Mouse (Mus musculus) adrenal gland, postnatal 36 days (tissue): ENCODE measurements around the gene Gm15023. TPM values are rescaled to one million over a fixed set of nuclear protein-coding genes. Genes with fewer than 3 reads are reported as not detected.
"Not testable (repeated sequence)": the region's sequence is repeated elsewhere in the genome, so short reads cannot be mapped to it uniquely, and the experiment has no call there.

Source experiments
- DNase-seq, 2 experiments: peaks; one replicate each; pipeline ENCODE4 v3.0.0; 2021; ENCODE audit warnings: mixed read lengths in 1 of 2
- long read RNA-seq, 2 experiments: library from polyadenylated mRNA; stranded (forward); transcript quantifications; one replicate each; pipeline ENCODE4 v2.0.0; 2021; ENCODE audit warnings: borderline sequencing depth in 2 of 2
- total RNA-seq, 2 experiments: library from RNA; stranded (reverse); gene quantifications; 2 replicates each; pipeline ENCODE4 v1.2.3; 2021

Gene Gm15023
- total RNA-seq, result not detected
- long read RNA-seq, experiment 1, result 0 reads
- long read RNA-seq, experiment 2, result 0 reads

DNA sequence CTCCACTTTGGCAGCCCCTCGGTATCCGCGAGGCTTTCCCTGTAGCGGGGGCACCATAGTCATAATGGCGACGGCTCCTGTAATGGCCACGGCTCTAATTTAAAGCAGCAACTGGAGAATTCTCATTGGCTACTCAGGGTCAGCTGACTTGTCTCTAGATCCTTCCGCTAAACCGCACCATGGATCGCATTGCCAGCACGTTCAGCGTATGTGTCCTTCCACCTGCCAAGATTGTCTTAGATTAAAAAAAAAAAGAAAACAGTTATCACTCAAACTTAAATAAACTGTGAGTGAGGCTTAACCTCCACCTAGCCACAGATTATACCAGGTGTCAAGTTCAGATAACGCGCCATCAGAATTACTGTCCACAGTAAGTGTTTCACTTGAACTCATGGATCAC is at the start of gene Gm15023:
TSS of gene Gm15023 (minus strand) at position 101 of the 400 bp plus-strand sequence.
- not testable (repeated sequence) for DNase-seq

DNA sequence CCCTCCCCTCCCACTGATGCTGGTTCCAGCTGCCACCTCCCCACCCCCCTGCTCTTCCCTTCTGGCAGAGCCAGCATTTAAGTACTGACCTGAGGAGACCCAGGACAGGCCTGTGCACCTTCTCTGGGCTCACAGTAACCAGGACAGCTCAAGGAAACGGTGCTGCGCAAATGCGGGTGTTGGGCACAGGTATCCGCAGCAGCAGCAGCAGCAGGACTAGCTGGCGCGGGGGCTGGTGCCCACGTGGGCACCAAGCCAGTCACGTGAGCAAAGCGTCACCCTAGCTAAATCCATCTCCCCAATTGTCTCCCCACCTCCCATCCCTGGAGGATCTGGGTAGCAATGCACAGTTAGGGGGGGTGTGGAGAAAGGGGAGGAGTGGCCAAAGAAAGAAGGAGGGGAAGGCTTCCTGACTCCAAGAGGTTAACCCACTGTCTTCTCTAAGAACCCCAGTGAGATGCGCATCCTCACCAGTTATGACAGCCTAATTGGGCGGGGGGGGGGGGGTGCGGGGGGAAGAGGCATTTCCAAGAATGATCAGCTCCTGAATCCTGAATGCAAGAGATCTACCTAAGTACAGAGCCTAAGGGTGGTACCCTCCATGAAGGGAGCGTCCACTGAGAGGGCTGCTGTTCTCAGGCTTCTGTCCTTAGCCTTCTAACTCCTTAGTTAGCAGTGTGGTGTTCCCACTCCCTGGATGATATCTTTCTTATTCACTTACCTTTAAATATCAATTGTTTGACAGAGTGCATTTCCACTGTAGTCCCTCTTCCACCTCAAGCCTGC is 33.2 kb upstream of the Gm15023 start, which contains the start of gene Tceal6:
TSS of gene Tceal6 (minus strand) at position 252 of the 786 bp plus-strand sequence.
- DNase-seq, result no peak

DNA sequence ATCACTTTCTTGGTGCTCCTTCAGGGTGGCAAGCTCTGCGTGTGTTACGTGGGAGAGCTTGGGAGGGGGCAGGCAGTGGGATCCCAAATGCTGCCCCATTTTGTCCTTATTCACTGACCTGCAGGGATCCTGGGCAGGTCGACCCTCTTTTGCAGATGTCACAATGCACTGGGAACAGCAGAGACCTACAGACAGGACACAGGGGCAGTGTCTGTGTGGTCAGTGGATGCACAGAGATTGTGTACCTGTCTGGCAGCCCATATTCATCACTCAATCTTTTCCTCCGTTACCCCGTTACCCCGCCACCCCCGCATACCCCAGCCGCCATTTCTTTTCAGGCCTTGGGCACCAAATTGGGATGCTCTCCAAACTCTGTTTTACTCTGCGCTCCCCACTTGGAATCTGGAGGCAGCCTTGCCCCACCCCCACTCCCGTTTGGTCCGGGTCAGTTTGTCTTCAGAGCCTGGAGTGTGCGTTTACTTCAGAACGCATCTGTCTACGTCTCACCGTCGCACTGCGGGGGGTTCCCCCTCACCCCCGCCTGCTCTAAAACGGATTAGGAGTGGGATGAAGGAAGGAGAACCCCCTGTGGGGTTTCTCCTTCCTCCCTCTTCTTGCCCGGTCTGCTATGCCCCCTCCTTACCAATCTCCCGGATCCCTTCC is 32.5 kb upstream of the Gm15023 start:
- not testable (repeated sequence) for DNase-seq

DNA sequence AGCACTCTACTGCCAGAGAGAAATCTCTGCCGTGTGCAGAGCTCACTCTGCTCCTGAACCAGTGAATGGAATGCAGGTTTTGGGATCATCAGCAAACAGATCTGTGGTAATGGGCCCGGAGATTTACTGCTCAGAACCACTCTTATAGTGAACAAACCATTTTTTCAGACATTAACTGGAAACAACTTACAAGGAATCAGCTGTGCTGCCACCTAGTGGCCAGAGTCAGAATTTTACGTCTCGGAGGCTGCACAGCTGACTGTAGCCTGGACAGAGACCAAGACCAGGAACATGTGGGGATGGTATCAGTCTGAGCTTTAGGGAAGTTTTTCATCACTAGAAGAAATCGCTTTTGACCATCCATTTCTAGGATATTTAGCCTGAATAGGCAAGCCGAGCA is 12.5 kb upstream of the Gm15023 start:
- DNase-seq, result not testable (repeated sequence)

DNA sequence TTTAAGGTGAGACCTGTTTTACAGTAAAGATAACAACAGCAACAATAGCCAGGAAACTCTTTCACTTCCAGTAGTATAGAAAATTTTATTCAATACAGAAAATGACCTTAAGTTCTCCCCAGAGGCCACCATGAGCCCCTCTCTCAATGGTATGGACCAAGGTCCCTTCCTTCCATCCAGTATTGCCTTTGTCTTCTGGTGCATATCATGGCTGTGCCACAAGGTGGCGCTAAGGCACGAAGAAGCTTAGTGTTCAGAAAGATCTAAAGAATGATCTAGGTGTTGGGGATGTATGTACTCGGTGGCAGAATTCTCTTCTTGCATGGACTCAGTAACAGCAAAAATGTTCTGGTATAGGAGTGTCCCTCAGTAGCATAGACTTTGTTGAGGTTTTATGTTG is 11.2 kb upstream of the Gm15023 start:
- DNase-seq, result not testable (repeated sequence)

Other genes with a start within 250 kb of the Gm15023 start
- under 1 TPM in 1 of 2 experiments, not detected in 1; 0.13 TPM for gene Nxf2, start 212.9 kb downstream of the Gm15023 start, total RNA-seq
- gene Zmat1, start 168.4 kb downstream of the Gm15023 start, total RNA-seq, result 10 to 100 TPM in 1 of 2 experiments, 1 to 10 TPM in 1; 7.5 to 10.8 TPM
- gene Tceal6, start 33.1 kb upstream of the Gm15023 start, total RNA-seq, result 1 to 10 TPM; 1.4 to 2.0 TPM
- not detected for gene Pramel3, start 124.7 kb upstream of the Gm15023 start, total RNA-seq
- not detected for gene Gm5128, start 195.7 kb upstream of the Gm15023 start, total RNA-seq